Mouse (Mus musculus): ENCODE results near the gene Ncoa3. TPM values are rescaled to one million over a fixed set of nuclear protein-coding genes. Genes with fewer than 3 reads are reported as not detected.

Gene Ncoa3
- polyA plus RNA-seq (2017; shearing (Covaris generic)): 100 to 1,000 TPM; 108 to 115 TPM

DNA sequence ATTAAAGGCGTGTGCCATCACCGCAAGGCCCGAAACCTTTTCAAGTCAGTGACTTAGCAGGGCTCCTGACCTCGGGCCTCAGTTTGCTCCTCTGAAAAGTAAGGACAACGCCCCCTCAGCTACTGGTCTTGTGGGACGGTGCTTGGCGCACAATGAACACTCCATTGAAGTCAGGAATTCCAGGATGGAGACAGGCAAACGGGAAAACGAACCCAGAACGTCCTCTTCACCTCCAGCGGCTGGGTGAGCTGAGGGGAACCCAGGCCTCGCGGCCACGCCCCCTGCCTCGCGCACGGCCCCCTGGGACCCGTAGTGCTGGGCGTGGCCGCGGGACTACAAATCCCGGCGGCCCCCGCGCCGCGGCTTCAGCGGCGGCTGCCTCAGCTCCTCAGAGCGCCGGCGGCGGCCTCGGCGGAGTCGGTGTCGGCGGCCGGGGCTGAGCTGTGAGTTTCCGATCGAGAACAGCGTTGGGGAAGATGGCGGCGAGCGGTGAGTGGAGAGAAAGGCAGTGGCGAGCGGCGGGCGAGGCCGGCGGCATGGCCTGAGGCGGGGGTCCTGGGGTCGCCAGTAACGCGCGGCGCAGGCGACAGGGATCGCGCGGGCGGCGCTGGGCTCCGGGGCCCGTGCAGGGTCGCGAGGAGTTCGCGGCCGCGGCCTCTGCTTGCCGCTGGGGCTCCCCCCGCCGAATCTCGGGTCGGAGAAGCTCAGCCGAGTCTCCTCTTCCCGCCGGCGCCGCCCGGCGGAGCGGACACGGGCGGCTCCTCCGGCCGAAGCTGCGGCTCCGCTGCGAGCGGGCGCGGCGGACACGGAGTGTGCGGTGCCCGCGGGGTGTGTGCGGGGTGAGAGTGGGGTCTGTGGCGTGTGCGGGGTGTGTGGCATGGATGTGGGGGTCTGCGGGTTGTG lies at the start of gene Ncoa3:
Gene Ncoa3, plus strand, starts transcription at position 367 of the 903 bp plus-strand sequence.

Other genes with a start within 250 kb of the Ncoa3 start
- gene Zmynd8, start 93.6 kb upstream of the Ncoa3 start, polyA plus RNA-seq (2017; shearing (Covaris generic)): 10 to 100 TPM; 35.9 to 45.9 TPM
- gene Sulf2, start 163.0 kb downstream of the Ncoa3 start, polyA plus RNA-seq (2017; shearing (Covaris generic)): under 1 TPM; 0.45 to 0.52 TPM